Mouse (Mus musculus) cerebellum, adult 11-12 months (tissue): Measurements from ENCODE around the gene Gm16253.
A peak's percentile ranks its signal among the peaks of the same experiment; 100 is the strongest.
"Not testable (repeated sequence)": the region's sequence is repeated elsewhere in the genome, so short reads cannot be mapped to it uniquely, and the experiment has no call there.

Source experiments
- DNase-seq: peaks from one replicate; pipeline ENCODE4 v3.0.0; 2022

The Gm16253 gene

DNA sequence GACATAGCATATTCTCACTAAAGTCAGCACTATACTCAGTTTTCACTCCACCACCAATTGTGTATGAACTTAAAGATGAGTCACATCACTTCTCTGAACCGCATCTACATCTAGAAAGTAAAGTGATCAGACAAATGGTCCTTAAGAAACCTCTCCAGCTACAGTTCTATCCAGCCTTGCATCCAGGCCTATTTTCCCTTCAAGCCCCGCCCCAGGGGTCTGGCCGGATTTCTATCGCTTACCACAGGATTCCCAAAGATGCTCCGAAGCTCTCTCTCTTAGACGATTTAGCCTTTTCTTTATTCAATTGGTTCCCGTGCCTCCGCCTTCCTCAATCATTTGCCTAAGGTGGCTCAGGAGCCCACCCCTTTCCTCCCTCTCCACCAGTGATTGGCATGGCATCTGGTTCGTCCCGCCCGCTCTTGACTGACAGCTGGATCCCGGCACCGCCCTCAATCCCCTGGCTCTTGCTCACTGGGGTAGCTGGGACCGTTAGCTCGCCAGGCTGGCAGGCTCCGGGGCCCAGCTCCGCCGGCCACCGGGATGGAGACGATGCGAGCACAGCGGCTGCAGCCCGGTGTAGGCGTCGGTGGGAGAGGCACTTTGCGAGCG, 24.0 kb downstream of the Gm16253 start, which contains the start of gene Lix1l:
Lix1l (plus strand) TSS at position 511 of the 612 bp plus-strand sequence.
- peak; percentile 95 for DNase-seq

DNA sequence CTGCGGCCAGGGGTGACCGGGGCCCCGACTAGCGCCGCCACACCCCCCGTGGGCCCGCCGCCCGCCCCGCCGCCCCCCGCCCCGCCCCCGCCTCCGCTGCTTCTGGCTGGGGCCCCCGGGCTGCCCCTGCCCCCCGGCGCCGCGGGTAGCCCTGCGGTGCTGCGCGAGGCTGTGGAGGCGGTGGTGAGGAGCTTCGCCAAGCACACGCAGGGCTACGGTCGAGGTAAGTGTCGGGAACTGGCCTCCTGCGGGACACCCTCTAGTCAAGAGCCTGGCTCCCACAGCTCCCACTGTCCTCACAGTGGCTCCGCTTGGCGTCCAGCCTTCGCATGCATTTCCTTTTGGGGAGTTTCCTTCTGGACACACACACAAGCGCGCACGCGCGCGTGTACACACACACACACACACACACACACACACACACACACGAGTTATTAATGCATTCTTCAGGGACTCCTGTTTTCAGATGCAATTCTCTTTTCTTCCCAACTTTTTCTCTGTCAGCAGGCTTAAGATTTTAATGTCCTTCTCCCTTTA, 24.5 kb downstream of the Gm16253 start:
- peak; percentile 82 for DNase-seq

DNA sequence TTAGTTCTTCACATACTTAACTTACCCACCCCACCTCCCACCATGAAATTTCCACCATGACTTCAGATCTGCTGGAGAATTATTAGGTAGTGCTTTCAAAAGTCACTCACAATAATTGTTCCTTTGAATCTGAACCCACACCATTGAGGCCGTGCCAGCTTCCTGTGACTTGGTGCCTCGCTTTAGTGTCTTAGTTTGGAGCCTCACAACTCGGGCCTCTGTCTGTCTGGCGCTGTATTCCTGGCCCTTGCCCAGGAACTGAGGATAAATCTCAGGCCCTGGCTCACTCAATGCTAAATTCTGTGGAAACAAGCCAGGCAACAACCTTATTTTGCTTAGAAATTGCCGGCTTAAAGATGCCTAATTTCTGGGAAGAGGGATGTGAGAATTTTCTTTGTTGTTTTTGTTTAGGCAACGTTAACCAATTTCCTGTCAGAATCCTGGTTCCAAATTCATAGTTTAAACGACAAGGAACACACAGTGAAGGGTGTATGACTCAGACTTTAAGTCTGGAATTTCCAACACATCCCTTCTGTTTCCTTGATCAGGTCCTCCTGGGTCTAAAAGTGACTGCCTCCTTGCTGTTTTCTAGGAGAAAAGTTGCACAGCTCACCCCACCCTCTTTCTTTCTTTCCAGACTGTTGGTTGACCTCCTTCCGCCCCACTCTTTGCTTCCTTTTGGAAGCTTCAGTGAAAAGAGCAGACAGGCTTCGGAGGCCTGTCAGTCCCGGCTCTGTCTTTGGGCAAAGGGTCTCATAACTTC, 25.3 kb downstream of the Gm16253 start:
- peak; percentile 66 for DNase-seq

DNA sequence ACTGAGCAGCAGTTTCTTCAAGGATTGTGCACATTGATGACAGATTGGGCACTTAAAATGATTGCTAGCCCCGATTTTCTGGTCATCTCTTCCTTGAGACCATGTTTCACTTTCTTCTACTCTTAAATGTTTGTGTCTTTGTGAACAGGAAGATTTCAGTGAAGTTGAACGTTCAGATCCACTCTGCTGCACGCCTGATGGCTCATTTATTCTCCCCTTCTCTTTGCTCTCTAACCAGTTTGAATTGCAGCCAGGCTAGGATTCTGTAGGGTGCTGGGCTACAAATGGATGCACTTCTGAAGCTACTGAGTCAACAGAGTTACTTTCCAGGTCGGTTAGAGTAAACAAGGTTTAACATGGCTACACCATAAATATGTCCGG, 25.9 kb downstream of the Gm16253 start:
- no peak for DNase-seq

DNA sequence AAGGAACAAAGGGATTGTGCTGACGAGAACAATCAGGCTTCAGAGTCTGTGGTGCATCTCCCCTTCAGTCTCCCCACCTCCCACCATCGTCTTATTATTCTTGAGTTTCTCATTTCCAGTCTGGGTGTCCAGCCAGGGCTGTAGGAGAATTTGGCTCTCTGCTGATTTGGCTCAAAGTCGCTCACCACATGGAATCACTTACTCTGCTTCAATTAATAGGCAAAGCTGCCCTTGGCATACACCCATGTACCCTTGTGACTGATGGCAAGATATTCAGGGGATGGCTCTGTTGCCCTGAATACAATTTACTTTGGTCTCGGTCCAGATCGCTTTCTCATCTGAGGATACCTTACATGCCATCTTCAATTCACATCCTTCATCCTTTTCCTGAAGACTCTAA, 26.5 kb downstream of the Gm16253 start:
- DNase-seq = peak; percentile 70

DNA sequence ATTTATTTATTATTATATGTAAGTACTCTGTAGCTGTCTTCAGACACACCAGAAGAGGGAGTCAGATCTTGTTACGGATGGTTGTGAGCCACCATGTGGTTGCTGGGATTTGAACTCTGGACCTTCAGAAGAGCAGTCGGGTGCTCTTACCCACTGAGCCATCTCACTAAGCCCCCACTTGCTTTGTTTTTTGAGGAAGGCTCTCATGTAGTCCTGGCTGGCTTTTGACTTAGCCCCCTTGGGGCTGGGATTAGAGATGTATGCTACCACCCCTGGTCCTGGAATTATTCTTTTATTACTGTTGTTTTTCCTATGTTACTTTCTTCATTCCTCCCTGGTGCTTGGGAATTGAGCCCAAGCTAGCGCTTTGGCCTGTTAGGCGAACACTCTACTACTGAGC, 29.2 kb downstream of the Gm16253 start:
- DNase-seq = not testable (repeated sequence)

DNA sequence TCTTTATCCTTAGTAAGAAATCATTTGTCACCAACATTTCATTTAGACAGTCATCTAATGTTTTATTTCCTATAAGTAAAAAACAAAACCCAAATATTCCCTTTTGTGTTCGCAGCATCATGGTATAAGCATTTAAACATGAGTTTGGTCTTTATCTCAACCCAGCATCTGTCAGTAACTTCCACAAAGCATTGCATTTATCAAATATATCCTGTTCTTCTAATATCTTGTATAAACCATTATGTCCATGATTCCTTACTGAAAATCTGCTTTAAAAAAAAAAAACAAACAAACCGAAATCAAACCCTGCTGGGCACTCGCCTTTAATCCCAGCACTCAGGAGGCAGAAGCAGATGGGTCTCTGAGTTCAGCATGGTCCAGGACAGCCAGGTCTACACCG, 29.8 kb downstream of the Gm16253 start:
- no peak for DNase-seq

DNA sequence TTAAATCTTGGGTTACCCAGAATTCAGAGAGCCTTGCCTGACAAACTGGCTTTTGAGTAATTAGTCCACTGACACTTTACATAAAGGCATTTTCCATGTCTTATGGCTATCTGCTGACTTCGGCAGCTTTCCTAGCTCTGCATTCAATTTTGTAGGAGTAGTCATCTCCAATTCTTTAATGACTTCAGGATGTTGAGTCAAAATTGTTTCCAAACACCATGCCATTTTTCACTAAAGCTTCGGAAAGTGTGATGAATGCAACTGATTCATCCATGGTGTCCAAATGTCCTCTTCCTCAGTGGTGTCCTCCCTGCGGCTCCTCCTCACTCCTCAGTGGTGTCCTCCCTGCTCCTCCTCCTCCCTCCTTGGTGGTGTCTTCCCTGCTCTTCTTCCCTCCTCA, 41.2 kb downstream of the Gm16253 start:
- DNase-seq = no peak

DNA sequence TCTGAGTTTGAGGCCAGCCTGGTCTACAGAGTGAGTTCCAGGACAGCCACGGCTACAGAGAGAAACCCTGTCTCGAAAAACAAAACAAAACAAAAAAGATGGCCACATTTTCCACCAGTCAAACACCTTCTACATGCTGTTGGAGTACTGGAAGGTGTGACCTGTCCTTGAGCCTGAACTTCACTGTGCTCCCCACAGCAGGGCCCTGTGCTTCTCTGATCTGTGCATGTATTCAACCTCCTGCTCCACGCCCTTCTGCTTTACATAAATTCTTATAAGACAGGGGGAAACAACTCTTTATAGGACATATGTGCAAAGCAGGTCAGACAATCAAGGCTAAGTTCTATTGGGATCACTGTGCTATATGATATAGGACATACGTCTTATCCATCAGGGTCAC, 46.4 kb downstream of the Gm16253 start:
- no peak for DNase-seq

DNA sequence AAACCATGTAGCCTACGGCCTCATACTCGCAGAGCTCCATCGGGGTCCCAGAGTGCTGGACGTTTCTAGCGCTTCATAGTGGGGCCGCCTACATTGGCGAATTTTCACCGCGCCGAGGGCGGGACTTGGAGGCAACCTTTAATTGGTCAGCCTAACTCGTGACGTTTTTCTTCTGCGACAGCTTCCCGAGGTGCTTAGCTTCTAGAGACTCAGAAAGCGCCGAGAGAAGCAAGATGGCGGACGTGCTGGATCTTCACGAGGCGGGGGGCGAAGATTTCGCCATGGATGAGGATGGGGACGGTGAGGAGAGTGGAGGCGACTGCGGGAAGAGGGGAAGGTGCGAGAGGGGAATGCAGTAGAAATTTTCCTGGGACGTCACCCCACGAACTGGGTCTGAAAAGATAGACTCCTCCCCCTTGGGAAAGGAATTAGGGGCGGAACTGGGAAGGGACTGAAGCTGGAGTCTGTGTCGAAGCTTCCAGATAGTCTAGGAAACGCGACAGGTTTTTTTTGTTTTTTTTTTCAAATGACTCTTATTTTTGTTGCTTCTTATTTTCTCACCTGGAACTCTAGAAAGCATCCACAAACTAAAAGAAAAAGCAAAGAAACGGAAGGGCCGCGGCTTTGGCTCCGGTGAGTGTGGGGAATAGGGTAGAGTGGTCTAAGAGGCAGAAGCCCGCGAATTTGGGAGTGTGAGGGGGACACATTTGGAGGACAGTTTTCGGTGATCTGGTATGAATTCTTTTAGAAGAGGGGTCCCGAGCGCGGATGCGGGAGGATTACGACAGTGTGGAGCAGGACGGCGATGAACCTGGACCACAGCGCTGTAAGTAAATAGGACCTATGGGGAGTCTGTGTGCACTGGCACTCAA, 53.2 kb downstream of the Gm16253 start, which contains the start of gene Rbm8a:
Rbm8a (plus strand) TSS at position 205 of the 872 bp plus-strand sequence.
- DNase-seq = peak; percentile 95
